Mouse (Mus musculus): ENCODE data around the gene Blm.

- TF ChIP-seq CTCF (IDR thresholded peaks at IDR 0.05; ENCODE audit: low read depth, low read length) (no peak), POLR2A (IDR thresholded peaks at IDR 0.05; ENCODE audit: extremely low read depth, insufficient read depth, low read length) (no peak)
These were observed 22.2 kb upstream of the Blm start for GRCm38 (mm10) chr7:80557161-80557560.

Data from liver, adult 2 months (tissue).